Mouse (Mus musculus): ENCODE measurements around the gene Samd9l. TPM values are rescaled to one million over a fixed set of nuclear protein-coding genes. Genes with fewer than 3 reads are reported as not detected.

Gene Samd9l
- polyA plus RNA-seq, 1 experiment from 2014 or later, result 0.37 TPM

Other genes starting within 250 kb of the Samd9l start
- 0.37 and 1.5 TPM in 2 replicates for gene Hepacam2, start 98.7 kb upstream of the Samd9l start, polyA plus RNA-seq (2016; fragmentation: Nextera tagmentation; extraction: Ambion mirVana)
- gene Vps50, start 98.8 kb upstream of the Samd9l start, polyA plus RNA-seq (2016; fragmentation: Nextera tagmentation; extraction: Ambion mirVana), result 36.1 and 37.0 TPM in 2 replicates